Mouse (Mus musculus) embryonic fibroblast, embryonic 13.5 days (primary cell): Measurements from ENCODE around the gene Sstr4. TPM values are rescaled to one million over a fixed set of nuclear protein-coding genes. Genes with fewer than 3 reads are reported as not detected.

Source experiments
- H3K27ac ChIP-seq: 2 replicates; pipeline ENCODE4 v1.5.1; 2012; ENCODE audit warnings: low read length, control low read depth, inconsistent platforms; ENCODE audit not compliant: insufficient read depth
- H3K4me1 ChIP-seq: 2 replicates; pipeline ENCODE4 v1.6.1; 2011; ENCODE audit warnings: low read length; ENCODE audit not compliant: control insufficient read depth, insufficient read depth
- H3K4me3 ChIP-seq: 2 replicates; pipeline ENCODE4 v1.5.1; 2011; ENCODE audit warnings: mild to moderate bottlenecking, control low read depth, low read length; ENCODE audit not compliant: insufficient read depth
- CTCF ChIP-seq: IDR thresholded peaks from 2 replicates; pipeline ENCODE4 v1.5.1; 2011; ENCODE audit warnings: mild to moderate bottlenecking, control low read depth, low read length, moderate library complexity, borderline replicate concordance; ENCODE audit not compliant: insufficient read depth
- POLR2A ChIP-seq: IDR thresholded peaks from 2 replicates; pipeline ENCODE4 v1.6.1; 2011; ENCODE audit warnings: low read depth, mild to moderate bottlenecking, control low read depth, low read length, moderate library complexity
- polyA plus RNA-seq: library from polyadenylated mRNA; stranded (reverse); fragments of >200 nt; gene quantifications from 2 replicates; pipeline ENCODE4 v1.2.4, GENCODE M21; 2011; ENCODE audit warnings: low read depth; ENCODE audit not compliant: missing spikeins, insufficient read length

Sstr4 gene
- polyA plus RNA-seq, 1 experiment: 0.84 TPM

DNA sequence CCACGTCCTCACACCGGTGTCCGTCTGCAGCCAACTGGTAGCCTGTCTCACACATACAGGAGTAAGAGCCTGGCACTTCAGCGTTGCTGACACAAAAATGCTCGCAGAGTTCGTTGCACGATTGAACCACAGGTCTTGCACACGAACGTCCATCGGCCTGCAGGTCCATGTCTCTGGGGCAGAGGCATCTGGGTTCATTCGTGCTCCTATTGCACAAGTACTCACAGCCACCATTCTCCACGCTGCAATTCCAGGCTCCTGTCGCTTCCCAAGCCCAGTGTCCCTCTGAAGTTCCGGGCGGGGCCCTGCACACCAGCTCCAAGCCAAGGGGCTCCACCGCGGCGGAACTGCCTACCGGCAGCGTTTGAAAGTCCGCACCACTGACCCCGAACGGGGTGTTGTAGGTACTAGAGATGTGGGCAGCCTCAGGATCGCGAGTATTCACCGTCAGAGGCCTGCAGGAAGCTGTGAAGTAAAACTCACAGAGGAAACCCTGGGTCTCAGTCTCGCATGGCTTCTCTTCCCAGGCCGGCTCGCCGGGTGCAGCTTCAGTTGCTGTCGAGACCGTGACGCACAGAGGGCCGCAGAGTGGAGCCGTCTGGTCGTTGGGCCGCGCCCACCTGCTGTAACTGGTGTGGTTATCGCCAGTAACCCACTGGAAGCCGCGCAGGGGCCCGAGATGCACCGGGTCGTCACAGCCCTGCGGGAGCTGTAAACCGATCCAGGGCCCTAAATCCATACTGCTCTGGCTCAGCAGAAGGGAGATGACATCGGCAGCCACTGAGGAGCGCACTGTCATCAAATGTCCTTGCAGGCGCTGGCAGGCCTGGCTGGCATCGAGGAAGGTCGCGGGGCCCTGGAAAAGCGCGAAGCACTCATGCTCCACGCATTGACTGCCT lies 12.1 kb downstream of the Sstr4 start:
- peak overlapping the region; percentile 7 for H3K27ac ChIP-seq
- H3K4me3 ChIP-seq: peak overlapping the region; percentile 31
- peaks cover 9% of the 10 kb centered on the region; the same call in 1 of the 2 replicates for H3K4me1 ChIP-seq
- TF ChIP-seq POLR2A (no peak; the same call in 1 of the 2 replicates), CTCF (no peak)

DNA sequence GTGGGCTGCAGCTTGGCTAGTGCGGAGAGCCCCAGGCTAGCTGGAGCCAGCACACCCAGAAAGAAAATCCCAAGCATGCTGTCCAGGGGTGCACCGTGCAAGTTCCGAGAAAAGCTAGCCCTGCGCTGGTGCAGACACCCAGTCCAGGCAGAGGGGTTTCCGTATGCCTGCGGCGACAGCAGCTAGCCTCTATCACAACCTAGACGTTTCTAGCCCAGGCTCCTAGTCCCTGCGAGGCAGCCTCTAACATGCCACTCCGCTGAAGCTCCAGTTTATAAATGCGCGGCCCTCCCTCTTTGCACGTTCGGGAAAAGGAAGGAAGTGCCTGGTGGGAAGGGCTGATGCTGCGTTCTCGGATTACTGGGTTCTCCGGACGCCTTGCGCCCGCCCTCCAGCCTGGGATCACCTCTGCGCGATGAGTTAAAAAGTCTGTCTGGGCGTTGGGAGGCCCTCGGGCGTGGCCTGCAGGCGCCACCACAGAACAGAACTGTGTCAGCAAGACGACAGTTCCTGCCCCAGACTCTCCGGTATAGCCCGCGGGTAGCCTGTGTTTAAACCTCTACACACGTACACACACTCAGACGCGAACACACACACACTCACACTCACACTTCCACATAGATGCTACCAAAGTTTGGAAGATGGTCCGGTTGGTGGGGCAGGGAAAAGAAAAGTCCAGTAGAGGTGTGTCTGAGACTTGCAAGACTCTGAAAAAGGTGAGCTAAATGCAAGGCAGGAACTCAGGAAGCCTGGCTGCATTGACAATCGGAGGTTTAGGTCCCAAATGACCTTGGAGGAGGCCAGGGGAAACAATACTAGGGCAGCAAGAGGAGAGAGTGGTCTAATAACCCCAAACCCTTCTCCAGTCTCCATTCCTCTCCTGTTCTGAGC lies 13.0 kb downstream of the Sstr4 start, which contains the start of gene Thbd:
TSS of gene Thbd (minus strand) at position 319 of the 891 bp plus-strand sequence.
- Histone ChIP-seq H3K4me3 (peak within 1 kb of the TSS; percentile 31), H3K27ac (peak within 1 kb of the TSS; percentile 7), H3K4me1 (peaks cover 5% of the 10 kb centered on the region; the same call in 1 of the 2 replicates)
- TF ChIP-seq CTCF (no peak), POLR2A (peak; percentile 91)

DNA sequence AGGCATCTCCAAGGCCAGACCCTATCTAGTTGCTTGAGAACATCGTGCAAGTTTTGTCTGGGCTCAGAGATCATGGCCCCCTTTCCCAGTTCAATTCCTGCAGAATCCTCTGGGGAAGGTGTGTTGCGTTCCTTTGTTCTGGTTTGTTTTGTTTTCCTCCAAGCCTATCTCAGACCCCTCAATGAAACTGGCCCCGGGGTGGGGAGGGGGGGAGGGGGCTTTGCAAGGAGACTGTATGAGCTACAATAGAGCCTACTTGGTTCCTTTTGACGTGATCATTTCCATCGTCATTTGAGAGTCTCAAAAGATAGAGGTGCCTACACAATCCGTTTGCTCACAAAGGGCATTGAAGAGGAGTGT lies 13.6 kb downstream of the Sstr4 start:
- no peak overlapping the region for H3K4me3 ChIP-seq
- H3K4me1 ChIP-seq: peaks cover 5% of the 10 kb centered on the region; the same call in 1 of the 2 replicates
- TF ChIP-seq POLR2A: no peak
- no peak for TF ChIP-seq CTCF
- peak overlapping the region; percentile 7 for H3K27ac ChIP-seq

DNA sequence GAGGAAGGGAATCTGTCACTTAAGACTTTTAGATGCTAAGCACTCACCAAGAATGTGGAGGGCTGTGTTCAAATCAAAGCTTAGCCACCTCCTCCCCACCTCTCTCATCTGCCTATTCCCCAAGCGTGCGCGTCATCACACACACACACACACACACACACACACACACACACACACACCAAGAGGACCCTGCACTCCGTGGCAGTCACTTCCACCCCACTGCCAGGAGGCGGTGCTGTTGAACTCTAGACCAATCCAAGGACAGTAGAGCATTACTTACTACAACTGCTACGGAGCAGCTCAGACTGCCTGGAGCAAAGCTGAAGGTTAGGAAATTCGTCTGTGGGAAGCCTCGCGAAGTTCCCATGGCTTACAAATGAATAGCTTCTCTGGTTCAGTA lies 14.0 kb downstream of the Sstr4 start:
- peak; percentile 92 for TF ChIP-seq CTCF
- no peak for TF ChIP-seq POLR2A
- Histone ChIP-seq H3K27ac (no peak overlapping the region), H3K4me3 (no peak overlapping the region)

DNA sequence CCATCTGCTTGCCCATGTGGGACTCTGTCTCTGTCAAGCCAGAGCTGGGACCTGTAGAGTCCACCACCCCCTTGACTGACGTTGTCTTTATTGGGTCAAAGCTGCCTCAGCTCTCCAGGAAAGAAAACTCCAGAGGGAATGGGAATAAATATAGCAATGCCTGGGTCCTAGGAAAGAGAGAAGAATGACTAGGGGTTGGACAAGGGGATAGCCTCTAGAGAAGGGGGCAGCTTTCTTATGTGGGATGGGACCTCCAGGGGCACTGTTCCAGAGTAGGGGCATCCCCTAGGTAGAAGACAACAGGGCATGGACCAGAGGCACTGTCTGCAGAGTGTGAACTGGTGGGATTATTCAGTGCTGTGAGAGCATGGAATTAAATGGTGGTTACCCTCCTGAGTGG lies 14.7 kb downstream of the Sstr4 start:
- Histone ChIP-seq H3K4me3 (no peak overlapping the region), H3K4me1 (peaks cover 5% of the 10 kb centered on the region; the same call in 1 of the 2 replicates), H3K27ac (no peak overlapping the region)
- TF ChIP-seq POLR2A (no peak), CTCF (no peak)

More for the DNA sequence above, 14.0 kb downstream of the Sstr4 start:
- peaks cover 5% of the 10 kb centered on the region; the same call in 1 of the 2 replicates for H3K4me1 ChIP-seq

DNA sequence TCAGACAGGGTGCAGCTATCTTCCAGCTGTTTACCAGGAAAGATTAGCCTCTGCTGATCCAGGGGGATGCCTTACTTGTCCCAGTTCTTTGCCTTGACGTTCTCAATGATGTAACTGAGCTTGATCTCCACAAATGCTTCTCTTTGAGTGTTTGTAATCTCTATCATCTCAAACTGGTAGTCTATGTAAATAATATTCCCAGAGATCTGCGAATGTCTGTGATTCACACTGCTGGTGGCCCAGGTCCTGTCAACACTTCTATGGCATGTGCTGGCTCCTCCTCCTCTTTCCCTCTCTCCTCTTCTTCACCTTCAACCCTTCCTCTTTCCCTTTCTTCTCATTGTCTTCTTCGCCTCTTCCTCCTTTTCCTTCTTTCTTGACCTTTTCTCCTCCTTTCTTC lies 24.0 kb downstream of the Sstr4 start:
- TF ChIP-seq POLR2A (no peak), CTCF (no peak)
- H3K4me1 ChIP-seq: no peaks in the 10 kb centered on the region
- H3K4me3 ChIP-seq: no peak overlapping the region
- no peak overlapping the region for H3K27ac ChIP-seq

DNA sequence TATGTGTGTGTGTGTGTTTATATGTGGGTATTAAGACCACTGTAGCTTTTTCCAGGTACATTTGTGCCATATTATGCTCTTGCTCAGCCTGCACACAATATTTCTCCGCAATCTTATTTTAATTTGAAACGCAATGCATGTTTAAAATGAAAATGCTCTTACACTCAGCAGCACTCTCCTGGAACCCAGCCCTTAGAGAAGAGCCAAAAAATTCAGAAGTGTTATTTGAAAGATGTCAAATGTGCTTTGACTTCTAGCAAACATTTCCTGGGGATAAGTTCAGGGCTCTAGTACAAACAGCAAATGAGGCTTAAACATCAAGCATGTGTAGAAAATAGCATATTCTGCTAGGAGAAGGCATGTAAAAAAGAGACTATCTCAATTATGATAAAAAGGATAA lies 24.6 kb downstream of the Sstr4 start:
- H3K4me3 ChIP-seq: no peak overlapping the region
- no peak overlapping the region for H3K27ac ChIP-seq
- no peak for TF ChIP-seq POLR2A
- no peak for TF ChIP-seq CTCF
- H3K4me1 ChIP-seq: no peaks in the 10 kb centered on the region

DNA sequence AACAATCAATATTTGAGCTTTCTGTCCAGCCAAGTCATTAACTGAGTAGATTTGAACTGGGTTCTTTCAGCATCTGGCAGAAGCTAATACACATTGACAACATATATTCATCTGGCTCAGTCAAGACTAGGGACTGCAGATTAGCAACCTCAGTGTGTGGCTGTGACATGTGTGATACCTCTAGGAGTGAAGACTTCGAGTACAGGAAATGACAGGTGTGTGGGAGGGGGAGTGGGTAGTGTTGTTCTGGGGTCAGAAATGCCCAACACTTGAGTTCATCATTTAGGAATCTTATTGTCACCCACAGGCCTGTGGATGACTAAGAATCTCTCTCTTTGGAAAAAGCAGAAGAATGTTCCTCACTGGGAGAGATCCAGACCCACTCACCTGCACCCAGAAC lies 26.0 kb downstream of the Sstr4 start:
- TF ChIP-seq POLR2A: no peak
- no peak for TF ChIP-seq CTCF
- Histone ChIP-seq H3K4me1 (no peaks in the 10 kb centered on the region), H3K4me3 (no peak overlapping the region), H3K27ac (no peak overlapping the region)

DNA sequence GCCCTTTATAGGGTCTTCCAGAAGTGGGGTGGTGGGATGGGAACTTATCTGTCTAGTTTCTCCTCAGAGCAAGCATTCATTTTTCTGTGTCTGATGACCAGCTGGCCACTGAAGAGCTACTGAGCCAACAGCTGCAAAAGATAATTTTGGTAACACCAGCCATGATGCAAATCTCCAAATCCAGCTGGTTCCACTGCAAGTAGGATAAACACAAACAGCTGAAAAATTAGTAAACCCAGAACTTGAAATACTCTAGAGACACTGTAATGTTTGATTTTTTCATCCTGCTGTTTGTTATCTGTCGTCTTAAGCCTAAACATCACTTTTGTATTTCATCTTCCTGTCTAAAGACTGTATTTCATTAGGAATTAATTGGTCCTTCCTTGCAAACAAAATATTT lies 26.6 kb downstream of the Sstr4 start:
- Histone ChIP-seq H3K27ac (no peak overlapping the region), H3K4me3 (no peak overlapping the region), H3K4me1 (no peaks in the 10 kb centered on the region)
- no peak for TF ChIP-seq CTCF
- no peak for TF ChIP-seq POLR2A

DNA sequence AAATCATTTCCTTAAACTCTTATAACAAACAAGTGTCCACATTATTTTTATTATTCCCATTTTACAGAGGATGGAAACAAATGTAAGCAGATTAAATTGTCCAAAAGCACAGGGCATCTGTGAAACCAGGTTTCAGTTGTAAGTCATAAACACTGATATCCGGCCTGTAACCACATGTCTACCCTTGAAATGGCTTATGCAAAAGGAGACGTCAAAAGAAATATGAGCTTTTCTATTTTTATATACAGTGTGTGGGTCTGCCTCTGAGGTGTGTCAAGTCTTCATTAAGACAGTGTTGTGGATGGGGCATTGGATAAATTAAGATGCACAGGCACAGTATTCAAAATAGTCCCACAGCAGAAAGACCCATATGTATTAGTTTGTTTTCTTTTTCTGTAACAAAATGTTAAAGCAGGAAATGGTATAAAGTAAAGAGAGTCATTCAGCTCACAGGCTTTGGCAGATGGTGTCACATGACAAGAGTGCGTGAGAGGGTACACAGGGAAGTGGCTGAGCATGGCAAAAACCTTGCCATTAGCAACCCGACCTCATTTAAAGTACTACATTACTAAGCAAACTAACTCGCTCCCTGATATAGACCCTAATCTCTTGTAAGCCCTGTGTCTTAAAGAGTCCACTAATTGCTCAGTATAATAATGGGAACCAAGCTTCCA lies 30.7 kb downstream of the Sstr4 start:
- TF ChIP-seq CTCF (no peak), POLR2A (no peak)
- Histone ChIP-seq H3K4me3 (no peak overlapping the region), H3K27ac (no peak overlapping the region), H3K4me1 (peaks cover 3% of the 10 kb centered on the region; the same call in 1 of the 2 replicates)
